Mouse (Mus musculus): ENCODE results near the gene Sipa1l2. TPM values are rescaled to one million over a fixed set of nuclear protein-coding genes. Genes with fewer than 3 reads are reported as not detected.

The Sipa1l2 gene
- polyA plus RNA-seq, 1 experiment = 6.5 TPM

- no peaks in the 10 kb centered on the region for H3K27me3 ChIP-seq (ENCODE audit: control insufficient read depth, insufficient read depth, insufficient read length)
- H3K79me2 ChIP-seq (ENCODE audit: control insufficient read depth, insufficient read depth) = no peaks in the 10 kb centered on the region
- H3K36me3 ChIP-seq (ENCODE audit: control insufficient read depth, insufficient read depth) = no peaks in the 10 kb centered on the region
- no peak overlapping the region for H3K4me3 ChIP-seq (ENCODE audit: insufficient read depth, poor library complexity, severe bottlenecking)
- no peak overlapping the region for H3ac ChIP-seq (ENCODE audit: control insufficient read depth, insufficient read length, low read depth)
- TF ChIP-seq MYOG (IDR thresholded peaks at IDR 0.05; ENCODE audit: control insufficient read depth, extremely low read depth, insufficient read length) = no peak
- TF ChIP-seq FOSL1 (IDR thresholded peaks at IDR 0.05; ENCODE audit: insufficient read depth, low read length, poor library complexity, severe bottlenecking) = no peak
- no peak for TF ChIP-seq CEBPB (IDR thresholded peaks at IDR 0.05; ENCODE audit: low read depth)
- TF ChIP-seq MAX (IDR thresholded peaks at IDR 0.05) = no peak
- TF ChIP-seq MYOD1 (IDR thresholded peaks at IDR 0.05; ENCODE audit: control insufficient read depth, insufficient read length, low read depth) = no peak
- no peak for TF ChIP-seq CTCF (IDR thresholded peaks at IDR 0.05; ENCODE audit: control insufficient read depth, insufficient read depth, insufficient read length)
- no peaks in the 10 kb centered on the region for H3K79me3 ChIP-seq (ENCODE audit: low read depth)
Observed at GRCm38 (mm10) chr8:125376448-125376845, 193.2 kb downstream of the Sipa1l2 start.

- TF ChIP-seq CEBPB (IDR thresholded peaks at IDR 0.05; ENCODE audit: low read depth) = no peak
- no peak for TF ChIP-seq CTCF (IDR thresholded peaks at IDR 0.05; ENCODE audit: control insufficient read depth, insufficient read depth, insufficient read length)
- no peak for TF ChIP-seq MAX (IDR thresholded peaks at IDR 0.05)
- TF ChIP-seq MYOD1 (IDR thresholded peaks at IDR 0.05; ENCODE audit: control insufficient read depth, insufficient read length, low read depth) = no peak
- no peak for TF ChIP-seq USF1 (IDR thresholded peaks at IDR 0.05; ENCODE audit: low read depth)
- no peak for TF ChIP-seq FOSL1 (IDR thresholded peaks at IDR 0.05; ENCODE audit: insufficient read depth, low read length, poor library complexity, severe bottlenecking)
- TF ChIP-seq MYOG (IDR thresholded peaks at IDR 0.05; ENCODE audit: control insufficient read depth, extremely low read depth, insufficient read length) = no peak
- Histone ChIP-seq H3K4me3 (ENCODE audit: insufficient read depth, poor library complexity, severe bottlenecking) (no peak overlapping the region), H3ac (ENCODE audit: control insufficient read depth, insufficient read length, low read depth) (no peak overlapping the region), H3K27me3 (ENCODE audit: control insufficient read depth, insufficient read depth, insufficient read length) (no peaks in the 10 kb centered on the region), H3K79me2 (ENCODE audit: control insufficient read depth, insufficient read depth) (no peaks in the 10 kb centered on the region), H3K79me3 (ENCODE audit: low read depth) (no peaks in the 10 kb centered on the region), H3K36me3 (ENCODE audit: control insufficient read depth, insufficient read depth) (no peaks in the 10 kb centered on the region)
Observed at GRCm38 (mm10) chr8:125375659-125376447, 193.8 kb downstream of the Sipa1l2 start.

- no peak overlapping the region for H3K4me3 ChIP-seq (ENCODE audit: insufficient read depth, poor library complexity, severe bottlenecking)
- H3K27me3 ChIP-seq (ENCODE audit: control insufficient read depth, insufficient read depth, insufficient read length) = no peaks in the 10 kb centered on the region
- no peaks in the 10 kb centered on the region for H3K36me3 ChIP-seq (ENCODE audit: control insufficient read depth, insufficient read depth)
- no peak overlapping the region for H3ac ChIP-seq (ENCODE audit: control insufficient read depth, insufficient read length, low read depth)
- H3K79me2 ChIP-seq (ENCODE audit: control insufficient read depth, insufficient read depth) = no peaks in the 10 kb centered on the region
- no peak for TF ChIP-seq CTCF (IDR thresholded peaks at IDR 0.05; ENCODE audit: control insufficient read depth, insufficient read depth, insufficient read length)
- TF ChIP-seq USF1 (IDR thresholded peaks at IDR 0.05; ENCODE audit: low read depth) = no peak
- no peak for TF ChIP-seq FOSL1 (IDR thresholded peaks at IDR 0.05; ENCODE audit: insufficient read depth, low read length, poor library complexity, severe bottlenecking)
- no peaks in the 10 kb centered on the region for H3K79me3 ChIP-seq (ENCODE audit: low read depth)
Observed at GRCm38 (mm10) chr8:125372596-125372995, 197.0 kb downstream of the Sipa1l2 start.

- TF ChIP-seq USF1 (IDR thresholded peaks at IDR 0.05; ENCODE audit: low read depth) (no peak), MYOD1 (IDR thresholded peaks at IDR 0.05; ENCODE audit: control insufficient read depth, insufficient read length, low read depth) (no peak), MYOG (IDR thresholded peaks at IDR 0.05; ENCODE audit: control insufficient read depth, extremely low read depth, insufficient read length) (no peak), MAX (IDR thresholded peaks at IDR 0.05) (no peak), CTCF (IDR thresholded peaks at IDR 0.05; ENCODE audit: control insufficient read depth, insufficient read depth, insufficient read length) (no peak), FOSL1 (IDR thresholded peaks at IDR 0.05; ENCODE audit: insufficient read depth, low read length, poor library complexity, severe bottlenecking) (no peak), CEBPB (IDR thresholded peaks at IDR 0.05; ENCODE audit: low read depth) (no peak)
- Histone ChIP-seq H3K4me3 (ENCODE audit: insufficient read depth, poor library complexity, severe bottlenecking) (no peak overlapping the region), H3K79me3 (ENCODE audit: low read depth) (no peaks in the 10 kb centered on the region), H3ac (ENCODE audit: control insufficient read depth, insufficient read length, low read depth) (no peak overlapping the region), H3K36me3 (ENCODE audit: control insufficient read depth, insufficient read depth) (no peaks in the 10 kb centered on the region), H3K27me3 (ENCODE audit: control insufficient read depth, insufficient read depth, insufficient read length) (no peaks in the 10 kb centered on the region), H3K79me2 (ENCODE audit: control insufficient read depth, insufficient read depth) (no peaks in the 10 kb centered on the region)
Observed at GRCm38 (mm10) chr8:125369491-125370236, 199.9 kb downstream of the Sipa1l2 start.

GRCm38 (mm10) chr8:125368341-125369035, 201.1 kb downstream of the Sipa1l2 start:
- H3K79me3 ChIP-seq (ENCODE audit: low read depth) = no peaks in the 10 kb centered on the region
- TF ChIP-seq MAX (IDR thresholded peaks at IDR 0.05) (no peak), MYOG (IDR thresholded peaks at IDR 0.05; ENCODE audit: control insufficient read depth, extremely low read depth, insufficient read length) (no peak), CEBPB (IDR thresholded peaks at IDR 0.05; ENCODE audit: low read depth) (no peak), CTCF (IDR thresholded peaks at IDR 0.05; ENCODE audit: control insufficient read depth, insufficient read depth, insufficient read length) (no peak), USF1 (IDR thresholded peaks at IDR 0.05; ENCODE audit: low read depth) (no peak), FOSL1 (IDR thresholded peaks at IDR 0.05; ENCODE audit: insufficient read depth, low read length, poor library complexity, severe bottlenecking) (no peak), MYOD1 (IDR thresholded peaks at IDR 0.05; ENCODE audit: control insufficient read depth, insufficient read length, low read depth) (no peak)
- no peaks in the 10 kb centered on the region for H3K27me3 ChIP-seq (ENCODE audit: control insufficient read depth, insufficient read depth, insufficient read length)

More at GRCm38 (mm10) chr8:125368341-125369035, 201.1 kb downstream of the Sipa1l2 start:
- Histone ChIP-seq H3K79me2 (ENCODE audit: control insufficient read depth, insufficient read depth) (no peaks in the 10 kb centered on the region), H3ac (ENCODE audit: control insufficient read depth, insufficient read length, low read depth) (no peak overlapping the region), H3K36me3 (ENCODE audit: control insufficient read depth, insufficient read depth) (no peaks in the 10 kb centered on the region), H3K4me3 (ENCODE audit: insufficient read depth, poor library complexity, severe bottlenecking) (no peak overlapping the region)

Other genes with a start within 250 kb of the Sipa1l2 start
- gene Map10, start 100.0 kb upstream of the Sipa1l2 start, polyA plus RNA-seq (2012; fragmentation: generic; extraction: Trizol) = not detected
- 4.8 TPM for gene Ntpcr, start 160.2 kb upstream of the Sipa1l2 start, polyA plus RNA-seq (2012; fragmentation: generic; extraction: Trizol)